Mouse (Mus musculus) inflammation-experienced regulatory T-cells, adult 6 months (primary cell): Measurements from ENCODE around the gene Zswim7. TPM values are rescaled to one million over a fixed set of nuclear protein-coding genes. Genes with fewer than 3 reads are reported as not detected.

Experiments used
- ATAC-seq: one replicate; pipeline ENCODE4 v1.8.0; 2017
- polyA plus RNA-seq, 3 experiments: library from polyadenylated mRNA; unstranded; fragments of 100-300 nt; shearing (Covaris generic); gene quantifications; one replicate each; pipeline ENCODE4 v1.2.1; 2017

Zswim7 gene
- polyA plus RNA-seq, 3 experiments from 2014 or later, result 6.6 to 11.8 (median 7.7) TPM

DNA sequence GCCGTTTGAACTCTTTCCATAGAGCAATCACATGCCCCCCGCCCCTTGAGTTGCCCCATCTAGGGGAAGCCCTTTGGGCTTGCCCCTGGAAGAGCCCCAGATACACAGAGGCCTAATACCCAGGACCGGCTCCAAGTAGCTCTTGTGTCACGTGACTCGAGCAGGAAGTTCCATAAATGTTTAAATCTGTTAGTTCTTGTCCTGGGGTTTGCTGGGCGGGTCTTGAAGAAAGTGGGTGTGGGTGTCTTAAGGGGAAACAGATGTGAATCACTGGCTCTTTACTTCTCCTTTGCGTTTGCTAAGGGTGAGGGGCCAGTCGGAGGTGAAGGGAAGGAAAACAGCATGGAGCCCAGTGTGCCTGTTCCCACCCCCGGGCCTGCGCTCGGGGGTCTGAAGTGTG, 30.1 kb downstream of the Zswim7 start:
- ATAC-seq, result no peak

DNA sequence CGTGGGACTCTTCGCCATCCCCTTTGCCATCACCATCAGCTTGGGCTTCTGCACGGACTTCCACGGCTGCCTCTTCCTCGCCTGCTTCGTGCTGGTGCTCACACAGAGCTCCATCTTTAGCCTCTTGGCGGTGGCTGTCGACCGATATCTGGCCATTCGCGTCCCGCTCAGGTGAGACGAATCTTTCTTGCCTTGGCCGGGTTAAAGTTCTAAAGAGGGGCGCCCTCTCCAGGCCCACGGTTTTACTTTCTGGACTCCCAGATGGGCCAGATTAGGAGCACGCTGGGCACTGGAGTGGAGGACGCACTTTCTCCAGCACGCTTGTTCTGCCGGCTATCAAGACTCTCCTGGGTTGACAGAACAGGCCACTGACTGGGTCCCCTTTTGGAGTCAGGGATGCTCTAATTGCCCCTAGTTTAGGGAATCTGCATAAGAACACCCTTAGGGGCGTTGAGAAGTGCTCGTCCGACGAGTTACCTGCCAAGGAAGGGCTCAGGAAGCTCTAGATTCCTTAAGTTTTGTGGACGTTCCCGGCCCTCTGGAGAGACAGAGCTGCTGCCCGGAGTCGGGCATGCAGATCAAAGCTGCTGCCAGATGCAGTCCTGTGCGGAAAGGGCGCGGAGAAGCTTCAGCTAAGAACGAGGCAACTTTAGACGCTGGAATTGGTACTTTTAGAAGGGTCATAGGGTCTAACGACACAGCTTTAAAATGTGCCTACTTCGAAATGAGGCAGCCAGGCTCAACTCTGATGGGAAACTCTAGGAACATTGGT, 31.7 kb downstream of the Zswim7 start:
- no peak for ATAC-seq

DNA sequence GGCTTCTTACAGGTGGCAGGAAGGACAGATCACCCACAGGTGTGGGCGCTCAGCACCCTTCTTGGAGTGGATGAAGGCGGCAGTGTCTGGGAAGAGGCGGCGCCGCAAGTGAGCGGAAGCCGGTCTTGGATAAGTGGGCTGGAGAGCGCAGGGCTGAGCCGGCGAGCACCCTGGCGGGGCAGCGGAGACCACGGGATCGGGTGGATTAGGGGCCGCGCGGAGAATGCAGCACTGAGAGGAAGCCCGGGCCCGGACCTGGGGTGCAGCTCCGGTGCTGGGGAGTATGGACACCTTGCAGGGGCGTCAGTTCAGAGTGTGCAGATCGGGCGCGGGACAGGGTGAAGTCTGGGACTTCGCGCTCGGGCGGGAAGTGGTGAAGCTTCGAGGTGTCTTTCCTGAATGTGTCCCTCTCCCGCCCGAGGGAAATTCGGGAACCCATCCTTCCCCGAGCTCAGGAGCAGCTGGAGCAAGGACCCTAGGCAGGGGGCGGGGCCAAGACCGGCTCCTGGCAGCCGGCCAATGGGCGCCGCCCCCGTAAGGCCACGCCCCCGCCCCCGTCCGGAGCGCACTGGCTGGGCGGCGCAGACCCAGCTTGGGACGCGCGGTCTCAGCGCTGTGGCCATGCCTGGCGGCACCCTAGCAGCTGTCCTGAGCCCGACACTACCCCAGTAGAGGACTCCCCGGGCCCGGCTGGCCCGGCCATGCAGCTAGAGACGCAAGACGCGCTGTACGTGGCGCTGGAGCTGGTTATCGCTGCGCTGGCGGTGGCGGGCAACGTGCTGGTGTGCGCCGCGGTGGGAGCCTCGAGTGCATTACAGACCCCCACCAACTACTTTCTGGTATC, 32.6 kb downstream of the Zswim7 start, which contains the start of gene Adora2b:
Gene Adora2b (plus strand): TSS at position 584 of the 844 bp plus-strand sequence.
- ATAC-seq, result no peak

DNA sequence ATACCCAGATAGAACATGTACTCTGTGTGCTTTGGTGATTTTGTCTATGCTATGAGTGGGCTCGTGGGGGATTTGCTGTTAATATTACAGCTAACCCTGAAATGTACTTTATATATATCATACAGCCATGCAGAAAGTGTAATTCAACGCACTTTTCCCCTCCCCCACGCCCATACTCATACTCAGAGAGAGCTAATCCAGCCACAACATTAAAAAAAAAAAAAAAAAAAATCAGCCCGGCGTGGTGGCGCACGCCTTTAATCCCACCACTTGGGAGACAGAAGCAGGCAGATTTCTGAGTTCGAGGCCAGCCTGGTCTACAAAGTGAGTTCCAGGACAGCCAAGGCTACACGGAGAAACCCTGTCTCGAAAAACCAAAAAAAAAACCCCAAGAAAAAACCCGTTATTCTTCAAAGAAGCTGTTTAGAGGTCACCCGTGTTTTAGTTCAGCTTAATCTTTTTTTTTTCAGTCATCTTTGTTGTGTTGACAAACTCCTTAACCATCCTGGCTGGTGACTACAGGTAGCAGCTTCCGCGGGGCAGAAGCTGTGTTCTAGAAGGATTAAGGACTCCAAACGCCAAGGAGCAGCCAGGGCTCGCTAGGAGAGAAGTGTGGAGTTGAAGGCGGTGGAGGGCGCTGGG, 33.3 kb downstream of the Zswim7 start:
- ATAC-seq, result no peak

DNA sequence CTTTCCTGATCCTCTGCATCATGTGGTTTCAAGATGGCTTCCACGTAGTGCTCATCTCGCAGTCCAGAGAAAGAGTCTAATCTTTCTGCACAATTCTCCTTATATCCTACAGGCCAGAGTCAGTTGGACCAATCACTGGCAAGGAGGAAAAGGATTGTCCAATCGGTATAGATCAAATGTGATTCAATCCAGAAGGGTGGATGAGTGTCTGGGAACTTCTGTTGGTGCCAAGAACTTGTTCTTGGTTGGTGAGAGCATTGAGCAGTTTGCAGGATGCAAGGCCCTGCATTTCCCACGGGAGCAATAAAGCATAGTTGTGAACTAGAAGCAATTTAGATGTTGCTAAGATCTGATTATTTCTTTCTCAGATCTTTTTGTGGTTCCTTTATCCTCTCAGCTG, 36.7 kb downstream of the Zswim7 start:
- ATAC-seq, result no peak

DNA sequence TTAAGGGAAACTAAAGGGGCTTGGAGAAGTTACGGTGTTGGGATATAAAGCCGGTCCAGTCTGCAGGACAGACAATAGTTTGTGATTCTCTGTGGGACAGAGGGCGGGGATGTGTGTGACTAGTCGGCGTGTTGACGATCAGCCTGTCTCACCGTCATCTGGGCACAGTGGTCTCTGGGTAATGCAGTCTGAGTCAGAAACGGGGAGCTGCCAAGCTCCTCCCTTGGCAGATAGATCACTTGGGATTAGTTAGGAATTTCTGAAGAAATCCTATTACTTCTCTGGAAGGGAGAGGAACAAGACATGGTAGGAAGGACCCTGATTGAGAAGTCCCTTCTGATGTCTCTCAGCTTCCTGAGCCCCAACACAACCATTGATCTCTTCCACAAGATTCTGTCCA, 37.3 kb downstream of the Zswim7 start:
- no peak for ATAC-seq

DNA sequence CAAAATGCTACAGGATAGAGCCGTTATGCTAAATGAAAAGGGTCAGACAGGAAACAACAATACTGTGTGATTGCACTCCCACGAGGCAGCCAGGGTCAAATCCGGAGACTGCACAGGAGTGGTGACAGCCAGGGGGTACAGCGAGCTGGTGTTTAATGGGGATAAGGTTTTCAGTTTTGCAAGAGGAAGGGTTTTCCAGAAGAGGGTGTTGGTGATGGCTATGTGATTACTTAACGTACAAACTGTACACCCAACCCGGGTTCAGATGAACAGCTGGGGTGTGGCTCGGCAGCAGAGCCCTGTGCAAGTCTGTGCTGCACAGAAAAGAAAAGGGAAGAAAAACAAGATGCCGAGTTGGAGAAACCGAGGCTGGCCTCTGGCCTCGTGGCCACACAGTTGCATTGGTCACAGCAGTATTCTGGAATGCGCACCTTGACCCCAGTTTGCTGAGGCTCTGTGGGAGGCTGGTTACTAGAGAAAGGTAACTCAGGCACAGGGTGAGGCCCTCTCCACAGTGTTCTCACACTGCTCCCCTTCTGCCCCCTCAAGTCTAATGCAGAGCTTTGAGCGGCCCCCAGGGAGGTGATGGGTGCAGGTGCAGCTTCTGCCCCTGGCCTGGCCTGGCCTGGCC, 40.4 kb downstream of the Zswim7 start:
- no peak for ATAC-seq

DNA sequence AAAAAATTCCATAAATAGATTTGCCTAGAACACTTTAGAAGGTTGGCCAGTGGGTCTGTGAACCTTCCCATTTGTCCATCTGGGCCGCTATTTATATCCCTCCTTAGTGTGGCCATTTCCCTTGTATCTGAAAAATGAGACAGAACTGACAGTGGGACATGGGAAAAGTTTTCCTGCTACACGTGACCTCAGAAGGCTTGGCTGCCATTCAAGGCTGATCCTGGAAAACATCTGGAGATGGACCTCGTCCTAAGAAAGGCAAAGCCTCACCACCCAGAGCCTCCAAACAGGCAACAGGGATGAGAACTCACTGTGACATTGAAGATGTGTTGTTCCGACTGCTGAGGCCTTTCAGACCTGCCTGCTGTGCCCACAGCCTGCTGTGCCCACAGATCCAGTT, 56.4 kb downstream of the Zswim7 start:
- ATAC-seq, result no peak

DNA sequence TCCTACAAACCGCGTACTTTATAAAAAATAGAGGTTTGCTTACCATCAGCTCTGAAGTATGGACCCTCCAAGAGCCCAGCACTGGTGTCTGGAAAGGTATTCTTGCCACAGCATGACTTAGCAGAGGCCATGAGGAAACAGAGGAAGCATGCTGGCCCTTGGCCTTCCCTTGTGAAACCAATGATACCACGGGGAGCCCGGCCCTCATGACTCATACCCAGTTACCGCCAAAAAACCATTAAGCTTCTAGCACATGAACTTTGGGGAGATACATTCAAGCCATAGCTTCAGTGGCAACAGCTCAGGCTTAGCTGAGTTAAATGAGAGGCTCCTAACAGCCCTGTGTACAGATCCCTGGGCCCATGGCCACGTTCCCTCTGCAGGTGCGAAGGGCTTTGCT, 57.2 kb downstream of the Zswim7 start:
- no peak for ATAC-seq

DNA sequence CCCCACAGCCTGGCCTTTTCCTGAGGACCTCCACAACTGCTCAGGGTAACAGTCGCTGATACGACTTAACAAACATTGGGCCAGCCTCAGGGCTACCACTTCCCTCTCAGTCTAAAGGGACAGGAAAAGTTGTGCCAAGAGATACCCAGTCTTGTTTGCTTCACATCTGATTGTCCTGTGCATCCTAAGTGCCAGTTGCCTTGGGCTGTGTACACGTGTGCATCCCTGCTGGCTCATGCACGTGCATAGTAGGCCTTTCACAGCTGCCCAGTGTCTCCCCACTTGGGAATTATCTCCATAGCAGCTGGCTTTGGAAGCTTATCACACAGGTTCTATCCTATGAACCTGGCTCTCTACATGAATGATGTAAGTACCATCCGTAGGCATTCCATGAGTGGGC, 57.8 kb downstream of the Zswim7 start:
- ATAC-seq, result no peak

DNA sequence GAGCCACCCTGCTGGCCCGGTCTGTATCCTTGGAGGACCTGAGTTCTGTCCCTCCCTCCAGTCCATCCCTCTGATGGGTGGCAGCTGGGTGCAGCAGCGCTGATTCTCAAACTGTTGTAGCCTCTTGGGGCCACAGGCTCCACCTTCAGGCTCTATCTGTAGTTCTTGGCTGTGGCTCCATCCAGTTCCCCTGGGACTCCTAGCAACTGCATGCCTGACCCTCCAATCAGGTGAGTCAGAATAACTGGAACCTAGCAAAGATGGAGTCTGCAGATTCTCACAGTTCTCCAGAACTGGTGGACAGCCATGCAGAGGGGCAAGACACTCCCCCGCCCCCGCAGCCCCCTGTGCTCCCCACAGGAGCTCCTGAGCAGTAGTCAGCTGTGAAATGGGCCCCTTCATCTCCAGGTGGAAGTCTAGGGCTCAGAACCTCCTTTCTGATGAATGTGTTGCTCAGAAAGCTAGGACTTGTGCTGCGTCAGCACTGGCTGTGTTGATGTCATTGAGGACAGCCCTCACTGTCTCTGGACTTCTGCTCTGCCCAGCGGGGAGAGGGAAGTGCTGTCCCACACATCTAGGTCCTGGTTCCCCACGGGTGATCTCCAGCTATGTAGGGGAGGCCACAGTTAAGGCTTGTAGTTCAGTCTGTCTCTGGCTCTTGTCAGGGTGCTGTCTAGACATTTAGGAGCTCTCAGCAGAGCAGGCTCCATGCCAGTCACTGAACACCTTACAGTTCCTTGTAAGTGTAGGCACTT, 60.2 kb downstream of the Zswim7 start:
- no peak for ATAC-seq

DNA sequence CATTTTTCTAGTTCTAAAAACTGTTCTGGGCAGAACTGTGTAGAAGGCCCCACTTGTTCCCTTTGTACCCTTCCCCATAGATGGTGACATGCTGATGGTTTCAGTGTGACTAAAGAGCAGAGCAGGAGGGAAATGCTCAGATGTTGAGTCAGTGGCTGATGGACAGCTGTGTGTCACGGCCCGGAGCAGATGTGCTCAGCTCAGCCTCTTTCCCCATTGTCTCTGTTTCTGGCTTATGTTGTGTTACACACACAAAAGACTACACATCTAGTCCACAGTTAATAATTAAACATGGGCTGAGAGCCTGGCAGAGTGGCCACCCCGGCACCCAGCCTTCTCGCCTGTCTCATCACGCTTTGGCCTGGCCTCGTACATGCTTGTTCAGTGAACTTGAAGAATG, 63.4 kb downstream of the Zswim7 start:
- no peak for ATAC-seq

Other genes starting within 250 kb of the Zswim7 start
- gene Adora2b, start 32.4 kb downstream of the Zswim7 start, polyA plus RNA-seq, result not detected
- 10 to 100 TPM in 2 of 3 experiments, 1 to 10 TPM in 1; 9.2 to 11.0 (median 10.5) TPM for gene Ttc19, start 98 bp upstream of the Zswim7 start, polyA plus RNA-seq
- 10 to 100 TPM in 2 of 3 experiments, 1 to 10 TPM in 1; 5.6 to 12.4 (median 11.5) TPM for gene Pigl, start 177.1 kb upstream of the Zswim7 start, polyA plus RNA-seq
- 100 to 1,000 TPM; 165 to 215 (median 193) TPM for gene Ncor1, start 177.2 kb upstream of the Zswim7 start, polyA plus RNA-seq